Mouse (Mus musculus): ENCODE measurements at regions not wholly inside any gene's neighbourhood (a gene's known extent, or its start where the extent isn't known, plus 50 kb on each side); places are given as distances from the start of the nearest gene placed in this dataset.

GRCm38 (mm10) chr12:73491370-73491769 lies 54.8 kb downstream of the Tmem30b start:
- no peak for ATAC-seq (ENCODE audit: insufficient number of reproducible peaks, low FRiP score, low TSS enrichment)

GRCm38 (mm10) chr12:73482858-73483257 lies 63.3 kb downstream of the Tmem30b start:
- no peak for ATAC-seq (ENCODE audit: insufficient number of reproducible peaks, low FRiP score, low TSS enrichment)

GRCm38 (mm10) chr12:73482275-73482674 lies 63.9 kb downstream of the Tmem30b start:
- no peak for ATAC-seq (ENCODE audit: insufficient number of reproducible peaks, low FRiP score, low TSS enrichment)

GRCm38 (mm10) chr12:73481705-73482104 lies 64.5 kb downstream of the Tmem30b start:
- ATAC-seq (ENCODE audit: insufficient number of reproducible peaks, low FRiP score, low TSS enrichment): no peak

- ATAC-seq (ENCODE audit: insufficient number of reproducible peaks, low FRiP score, low TSS enrichment): no peak
Observed at GRCm38 (mm10) chr12:73481165-73481564, 65.0 kb downstream of the Tmem30b start.

- ATAC-seq (ENCODE audit: insufficient number of reproducible peaks, low FRiP score, low TSS enrichment): no peak
Observed at GRCm38 (mm10) chr12:73480610-73480971, 65.6 kb downstream of the Tmem30b start.

GRCm38 (mm10) chr12:73479932-73480609 lies 66.1 kb downstream of the Tmem30b start:
- ATAC-seq (ENCODE audit: insufficient number of reproducible peaks, low FRiP score, low TSS enrichment): no peak

GRCm38 (mm10) chr12:73478641-73479040 lies 67.6 kb downstream of the Tmem30b start:
- ATAC-seq (ENCODE audit: insufficient number of reproducible peaks, low FRiP score, low TSS enrichment): no peak

GRCm38 (mm10) chr12:73476421-73476858 lies 69.8 kb downstream of the Tmem30b start:
- ATAC-seq (ENCODE audit: insufficient number of reproducible peaks, low FRiP score, low TSS enrichment): no peak

GRCm38 (mm10) chr12:73475774-73476173 lies 70.4 kb downstream of the Tmem30b start:
- no peak for ATAC-seq (ENCODE audit: insufficient number of reproducible peaks, low FRiP score, low TSS enrichment)

GRCm38 (mm10) chr12:73475020-73475419 lies 71.2 kb downstream of the Tmem30b start:
- no peak for ATAC-seq (ENCODE audit: insufficient number of reproducible peaks, low FRiP score, low TSS enrichment)

- ATAC-seq (ENCODE audit: insufficient number of reproducible peaks, low FRiP score, low TSS enrichment): no peak
Observed at GRCm38 (mm10) chr12:73473111-73473510, 73.1 kb downstream of the Tmem30b start.

- ATAC-seq (ENCODE audit: insufficient number of reproducible peaks, low FRiP score, low TSS enrichment): no peak
Observed at GRCm38 (mm10) chr12:73471966-73472365, 74.2 kb downstream of the Tmem30b start.

GRCm38 (mm10) chr12:73466484-73466883 lies 79.7 kb downstream of the Tmem30b start:
- no peak for ATAC-seq (ENCODE audit: insufficient number of reproducible peaks, low FRiP score, low TSS enrichment)

- ATAC-seq (ENCODE audit: insufficient number of reproducible peaks, low FRiP score, low TSS enrichment): no peak
Observed at GRCm38 (mm10) chr12:73465975-73466374, 80.2 kb downstream of the Tmem30b start.

GRCm38 (mm10) chr12:73464311-73464710 lies 81.9 kb downstream of the Tmem30b start:
- ATAC-seq (ENCODE audit: insufficient number of reproducible peaks, low FRiP score, low TSS enrichment): no peak

GRCm38 (mm10) chr12:73462091-73462490 lies 84.1 kb downstream of the Tmem30b start:
- no peak; the same call in 1 of the 2 replicates for ATAC-seq (ENCODE audit: insufficient number of reproducible peaks, low FRiP score, low TSS enrichment)

GRCm38 (mm10) chr12:73460291-73460761 lies 85.9 kb downstream of the Tmem30b start:
- no peak for ATAC-seq (ENCODE audit: insufficient number of reproducible peaks, low FRiP score, low TSS enrichment)

- no peak for ATAC-seq (ENCODE audit: insufficient number of reproducible peaks, low FRiP score, low TSS enrichment)
Observed at GRCm38 (mm10) chr12:73451257-73451656, 94.9 kb downstream of the Tmem30b start.

- ATAC-seq (ENCODE audit: insufficient number of reproducible peaks, low FRiP score, low TSS enrichment): 0 out of 2 replicates have a peak, but pooled peaks have one; percentile 17
Observed at GRCm38 (mm10) chr12:73450541-73450940, 95.7 kb downstream of the Tmem30b start.

GRCm38 (mm10) chr12:73449911-73450520 lies 96.2 kb downstream of the Tmem30b start:
- ATAC-seq (ENCODE audit: insufficient number of reproducible peaks, low FRiP score, low TSS enrichment): no peak

- ATAC-seq (ENCODE audit: insufficient number of reproducible peaks, low FRiP score, low TSS enrichment): no peak
Observed at GRCm38 (mm10) chr12:73449069-73449468, 97.1 kb downstream of the Tmem30b start.

Measured in cerebellum, adult (tissue).